Mouse (Mus musculus) testis, adult 2 months (tissue): ENCODE measurements around the gene Fnip2. TPM values are rescaled to one million over a fixed set of nuclear protein-coding genes. Genes with fewer than 3 reads are reported as not detected.

Experiments used
- H3K27ac ChIP-seq: fragments of 200-500 bp; 2 replicates; pipeline ENCODE4 v1.5.1; 2012; ENCODE audit warnings: low read depth, low read length; ENCODE audit not compliant: control insufficient read depth, insufficient read depth
- H3K27me3 ChIP-seq: fragments of 200-500 bp; 2 replicates; pipeline ENCODE4 v1.6.1; 2012; ENCODE audit warnings: mild to moderate bottlenecking, low read length, moderate library complexity; ENCODE audit not compliant: control insufficient read depth, insufficient read depth
- H3K36me3 ChIP-seq: fragments of 200-500 bp; 2 replicates; pipeline ENCODE4 v1.6.1; 2012; ENCODE audit warnings: mild to moderate bottlenecking, low read length; ENCODE audit not compliant: control insufficient read depth, insufficient read depth
- H3K4me1 ChIP-seq: fragments of 200-500 bp; 2 replicates; pipeline ENCODE4 v1.6.1; 2012; ENCODE audit warnings: low read length; ENCODE audit not compliant: control insufficient read depth, insufficient read depth
- H3K4me3 ChIP-seq: fragments of 200-500 bp; 2 replicates; pipeline ENCODE4 v1.5.1; 2012; ENCODE audit warnings: low read depth, mild to moderate bottlenecking, low read length, moderate library complexity, mixed read lengths; ENCODE audit not compliant: control insufficient read depth
- CTCF ChIP-seq: fragments of 200-500 bp; IDR thresholded peaks from 2 replicates; pipeline ENCODE4 v1.5.1; 2012; ENCODE audit warnings: low read depth, mild to moderate bottlenecking, inconsistent platforms, low read length, moderate library complexity; ENCODE audit not compliant: control insufficient read depth, insufficient read depth, insufficient replicate concordance
- POLR2A ChIP-seq: fragments of 200-500 bp; IDR thresholded peaks from 2 replicates; pipeline ENCODE4 v1.6.1; 2012; ENCODE audit warnings: low read depth, mild to moderate bottlenecking, inconsistent platforms, low read length, moderate library complexity; ENCODE audit not compliant: control insufficient read depth
- polyA plus RNA-seq: library from polyadenylated mRNA; depleted of rRNA; stranded (reverse); fragments of >200 nt; gene quantifications from 2 replicates; pipeline ENCODE4 v1.2.3, GENCODE M21; 2012

The Fnip2 gene
- polyA plus RNA-seq, 1 experiment: 2.1 TPM

DNA sequence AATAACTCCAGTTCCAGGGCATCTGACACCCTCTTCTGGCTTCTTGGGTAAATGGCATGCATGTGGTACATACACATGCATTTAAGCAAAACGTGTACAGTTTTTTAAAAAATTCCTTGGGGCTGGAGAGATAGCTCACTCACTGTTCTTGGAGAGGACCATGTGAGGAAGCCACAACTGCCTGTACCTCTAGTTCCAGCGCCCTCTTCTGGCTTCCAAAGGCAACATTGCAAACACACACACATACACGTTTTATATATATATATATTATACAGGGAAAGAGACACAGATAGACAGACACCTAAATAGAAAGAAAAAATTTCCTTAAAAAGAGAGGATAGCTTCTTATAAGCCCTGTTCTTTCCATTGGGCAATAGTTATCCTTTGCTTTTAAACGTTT lies 123.7 kb downstream of the Fnip2 start:
- no peaks in the 10 kb centered on the region for H3K36me3 ChIP-seq
- no peaks in the 10 kb centered on the region for H3K4me1 ChIP-seq
- no peak overlapping the region for H3K27ac ChIP-seq
- TF ChIP-seq CTCF (no peak), POLR2A (no peak)
- H3K4me3 ChIP-seq: no peak overlapping the region
- H3K27me3 ChIP-seq: no peaks in the 10 kb centered on the region

DNA sequence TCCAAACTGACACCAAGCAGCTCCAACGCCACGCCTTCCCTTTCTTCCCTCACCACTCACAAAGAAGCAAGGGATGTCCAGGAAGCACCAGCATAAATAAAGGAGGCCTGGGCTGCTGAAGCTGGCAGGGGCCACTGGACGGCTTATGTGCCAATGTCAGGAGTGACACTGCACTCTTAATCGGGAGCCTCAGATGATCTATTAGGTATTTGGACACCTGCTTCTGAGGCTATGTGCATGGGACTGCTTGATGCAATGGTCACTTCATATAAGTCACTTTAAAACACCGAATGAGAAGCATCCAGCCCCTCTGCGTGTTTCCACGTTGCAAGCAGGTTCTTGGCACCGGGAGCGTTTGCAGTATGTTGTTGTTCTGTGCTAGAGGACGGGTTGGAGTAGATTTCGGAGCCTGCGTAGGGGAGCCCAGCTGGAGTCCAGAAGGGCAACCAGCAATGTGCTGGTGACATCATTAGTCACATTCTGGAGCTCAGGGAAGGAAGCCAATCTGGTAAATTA lies 126.6 kb downstream of the Fnip2 start:
- no peaks in the 10 kb centered on the region for H3K36me3 ChIP-seq
- no peaks in the 10 kb centered on the region for H3K4me1 ChIP-seq
- H3K27me3 ChIP-seq: no peaks in the 10 kb centered on the region
- H3K27ac ChIP-seq: no peak overlapping the region
- TF ChIP-seq POLR2A: no peak
- TF ChIP-seq CTCF: no peak
- H3K4me3 ChIP-seq: no peak overlapping the region

DNA sequence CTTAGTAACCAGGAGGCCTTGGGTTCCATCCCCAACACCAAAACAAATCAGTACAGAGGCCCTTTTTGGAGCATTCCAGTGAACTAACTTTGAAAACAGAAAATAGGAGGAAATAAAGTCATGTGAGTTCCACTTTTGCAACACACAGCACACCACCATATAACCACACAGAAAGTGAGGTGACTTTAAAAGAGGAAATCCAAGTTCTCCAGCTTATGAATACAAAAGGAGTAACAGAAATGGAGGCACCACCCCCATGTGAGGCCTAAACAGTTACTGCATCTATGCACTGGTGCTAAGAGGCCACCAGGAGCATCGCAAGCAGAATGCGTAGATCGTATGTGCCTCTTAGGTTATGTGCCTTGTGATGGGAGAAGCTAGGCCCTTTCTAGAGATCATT lies 129.3 kb downstream of the Fnip2 start:
- Histone ChIP-seq H3K27me3 (no peaks in the 10 kb centered on the region), H3K4me3 (no peak overlapping the region), H3K27ac (no peak overlapping the region), H3K4me1 (no peaks in the 10 kb centered on the region), H3K36me3 (no peaks in the 10 kb centered on the region)
- no peak for TF ChIP-seq CTCF
- no peak for TF ChIP-seq POLR2A

DNA sequence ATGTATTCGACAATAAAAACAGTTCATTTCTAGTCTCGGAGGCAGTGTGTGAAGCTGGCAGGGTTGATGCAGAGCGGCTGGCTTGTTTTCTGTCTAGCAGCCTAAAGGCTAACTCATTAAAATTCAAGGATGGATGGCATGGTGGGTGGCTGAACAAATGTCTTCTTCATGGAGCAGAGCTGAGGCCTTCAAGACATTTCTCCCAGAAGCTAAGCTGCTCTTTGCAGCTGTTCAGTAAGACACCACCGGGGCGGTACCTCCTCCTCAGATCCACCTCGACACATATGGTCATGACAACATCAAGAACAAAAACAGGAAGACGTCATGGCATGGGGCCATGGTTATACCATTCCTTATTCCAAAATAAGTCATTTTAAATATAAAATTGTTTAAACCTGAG lies 131.4 kb downstream of the Fnip2 start:
- Histone ChIP-seq H3K36me3 (no peaks in the 10 kb centered on the region), H3K27me3 (no peaks in the 10 kb centered on the region), H3K4me1 (no peaks in the 10 kb centered on the region), H3K27ac (no peak overlapping the region), H3K4me3 (no peak overlapping the region)
- no peak for TF ChIP-seq CTCF
- no peak for TF ChIP-seq POLR2A

DNA sequence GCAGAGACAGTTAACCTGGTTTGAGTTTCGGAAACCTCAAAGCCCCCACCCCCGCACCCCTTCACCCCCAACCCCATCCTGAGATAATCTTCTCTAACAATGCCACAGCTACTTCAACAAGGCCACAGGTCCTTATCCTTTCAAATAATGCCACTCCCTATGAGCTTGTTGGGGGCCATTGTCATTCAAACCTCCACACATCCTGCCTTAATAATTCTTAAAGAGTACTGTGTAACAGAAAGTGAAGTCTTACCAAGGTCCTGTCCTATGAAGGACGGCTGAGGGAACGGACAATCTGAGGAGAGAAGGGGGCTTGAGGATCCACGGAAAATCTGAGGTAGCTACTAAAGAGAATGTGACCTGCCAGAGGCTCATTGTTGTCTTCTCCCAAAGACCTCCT lies 132.6 kb downstream of the Fnip2 start:
- no peaks in the 10 kb centered on the region for H3K27me3 ChIP-seq
- no peaks in the 10 kb centered on the region for H3K36me3 ChIP-seq
- TF ChIP-seq CTCF (no peak), POLR2A (no peak)
- H3K4me3 ChIP-seq: no peak overlapping the region
- H3K27ac ChIP-seq: no peak overlapping the region
- H3K4me1 ChIP-seq: no peaks in the 10 kb centered on the region

DNA sequence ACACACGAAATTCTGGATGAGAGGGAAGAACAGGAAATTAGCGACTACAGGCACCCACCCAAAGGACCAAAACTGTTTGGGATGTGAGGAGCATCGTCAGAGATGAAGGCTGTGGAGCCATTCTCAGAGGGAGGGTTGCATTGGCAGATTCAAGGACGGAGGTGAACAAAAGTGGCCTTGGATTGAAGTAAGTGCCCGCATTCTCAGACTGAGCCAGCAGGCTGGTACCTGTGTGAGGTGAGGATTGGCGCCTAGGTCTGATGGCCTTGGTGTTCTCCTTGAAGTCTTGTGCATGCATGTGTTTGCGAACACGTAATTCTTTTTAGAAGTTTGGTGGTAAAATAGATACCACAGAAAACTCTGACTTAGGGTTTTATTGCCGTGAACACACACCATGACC lies 133.2 kb downstream of the Fnip2 start:
- H3K27ac ChIP-seq: no peak overlapping the region
- TF ChIP-seq POLR2A: no peak
- TF ChIP-seq CTCF: no peak
- H3K27me3 ChIP-seq: no peaks in the 10 kb centered on the region
- H3K36me3 ChIP-seq: no peaks in the 10 kb centered on the region
- no peak overlapping the region for H3K4me3 ChIP-seq
- no peaks in the 10 kb centered on the region for H3K4me1 ChIP-seq

DNA sequence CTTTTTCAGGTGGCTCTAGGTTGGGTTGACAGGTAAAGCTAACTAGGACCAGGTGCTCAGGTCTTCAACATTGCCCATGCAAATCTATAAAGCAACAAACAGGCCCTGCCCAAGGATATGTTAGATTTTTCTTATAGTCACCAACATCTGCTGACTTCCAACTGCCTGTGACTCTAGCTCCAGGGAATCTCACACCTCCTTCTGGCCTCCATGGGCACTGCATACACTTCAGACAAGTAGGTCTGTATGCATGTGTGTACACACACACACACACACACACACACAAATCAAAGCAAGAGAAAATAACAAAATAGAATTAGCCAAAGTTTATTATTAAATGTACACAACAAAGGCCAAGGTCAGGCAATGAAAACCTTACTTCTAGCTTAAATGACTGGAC lies 134.0 kb downstream of the Fnip2 start:
- no peaks in the 10 kb centered on the region for H3K4me1 ChIP-seq
- H3K36me3 ChIP-seq: no peaks in the 10 kb centered on the region
- no peak overlapping the region for H3K27ac ChIP-seq
- no peaks in the 10 kb centered on the region for H3K27me3 ChIP-seq
- TF ChIP-seq POLR2A (no peak), CTCF (no peak)
- H3K4me3 ChIP-seq: no peak overlapping the region

DNA sequence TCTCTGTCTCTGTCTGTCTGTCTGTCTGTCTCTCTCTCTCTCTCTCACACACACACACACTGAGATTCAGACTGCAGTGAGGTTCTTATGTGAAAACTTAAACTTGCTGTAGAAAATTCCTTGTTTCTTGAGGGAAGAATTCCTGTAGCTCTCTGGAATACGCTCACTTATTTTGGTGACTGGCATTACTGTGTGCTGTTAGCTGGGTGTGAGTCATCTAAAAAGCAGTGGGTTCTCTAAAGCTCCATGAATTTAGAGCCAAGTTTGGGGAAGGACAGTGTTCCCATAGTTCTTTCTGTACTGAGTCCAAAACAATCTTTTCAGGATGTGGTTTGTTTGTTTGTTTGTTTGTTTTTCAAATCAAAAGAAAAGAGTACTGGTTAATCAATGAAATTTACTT lies 142.2 kb downstream of the Fnip2 start:
- no peak for TF ChIP-seq POLR2A
- TF ChIP-seq CTCF: no peak
- H3K4me1 ChIP-seq: no peaks in the 10 kb centered on the region
- no peak overlapping the region for H3K4me3 ChIP-seq
- H3K27ac ChIP-seq: no peak overlapping the region
- no peaks in the 10 kb centered on the region for H3K36me3 ChIP-seq
- no peaks in the 10 kb centered on the region for H3K27me3 ChIP-seq
